Mouse (Mus musculus): ENCODE measurements at regions not wholly inside any gene's neighbourhood (a gene's known extent, or its start where the extent isn't known, plus 50 kb on each side); places are given as distances from the start of the nearest gene placed in this dataset.

GRCm38 (mm10) chr12:5810009-5810408, 434.5 kb upstream of the Klhl29 start:
- Histone ChIP-seq H3K9me3 (ENCODE audit: control insufficient read depth) (no peaks in the 10 kb centered on the region), H3K9ac (ENCODE audit: low read depth, low read length) (no peak overlapping the region), H3K27ac (ENCODE audit: low read depth, low read length) (no peak overlapping the region), H3K36me3 (ENCODE audit: control insufficient read depth, insufficient read depth) (no peaks in the 10 kb centered on the region), H3K4me2 (replicated peaks; ENCODE audit: low read depth) (no peak overlapping the region), H3K27me3 (replicated peaks; ENCODE audit: control insufficient read depth, insufficient read depth, low read length) (no peaks in the 10 kb centered on the region), H3K4me3 (ENCODE audit: low read depth, low read length) (no peak overlapping the region), H3K4me1 (replicated peaks; ENCODE audit: control insufficient read depth, insufficient read depth, low read length) (no peaks in the 10 kb centered on the region)
- no peak for ATAC-seq
- no peak for TF ChIP-seq CTCF (IDR thresholded peaks at IDR 0.05; ENCODE audit: low read depth)
- 63% methylated on average over 4 of the region's 4 CpGs for WGBS

GRCm38 (mm10) chr12:5807996-5808886, 432.8 kb upstream of the Klhl29 start:
- Histone ChIP-seq H3K27me3 (replicated peaks; ENCODE audit: control insufficient read depth, insufficient read depth, low read length) (no peaks in the 10 kb centered on the region), H3K27ac (ENCODE audit: low read depth, low read length) (no peak overlapping the region), H3K4me1 (replicated peaks; ENCODE audit: control insufficient read depth, insufficient read depth, low read length) (no peaks in the 10 kb centered on the region), H3K9ac (ENCODE audit: low read depth, low read length) (no peak overlapping the region), H3K4me3 (ENCODE audit: low read depth, low read length) (no peak overlapping the region), H3K9me3 (ENCODE audit: control insufficient read depth) (no peaks in the 10 kb centered on the region), H3K36me3 (ENCODE audit: control insufficient read depth, insufficient read depth) (no peaks in the 10 kb centered on the region), H3K4me2 (replicated peaks; ENCODE audit: low read depth) (no peak overlapping the region)
- 21% methylated on average over 18 of the region's 18 CpGs for WGBS
- TF ChIP-seq CTCF (IDR thresholded peaks at IDR 0.05; ENCODE audit: low read depth): no peak
- ATAC-seq: no peak

DNA sequence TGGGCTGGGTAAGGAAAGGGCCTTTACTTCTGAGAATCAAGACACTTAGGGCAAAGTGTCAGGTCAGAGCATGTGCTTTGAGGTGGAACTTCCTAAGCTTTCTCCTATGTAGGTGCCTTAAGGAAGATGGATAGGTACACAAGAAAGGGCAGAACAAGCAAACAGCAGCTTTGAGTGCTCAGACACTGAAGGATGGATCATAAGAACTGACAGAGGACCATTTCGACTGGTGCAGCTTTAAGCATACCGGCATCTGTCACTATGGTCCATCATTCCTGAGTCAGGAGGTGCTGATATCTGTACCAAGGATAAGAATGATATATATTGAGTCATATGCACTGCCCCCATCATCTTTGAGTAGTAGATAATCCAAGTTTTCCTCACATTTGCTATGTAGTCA, 430.2 kb upstream of the Klhl29 start:
- Histone ChIP-seq H3K4me1 (replicated peaks; ENCODE audit: control insufficient read depth, insufficient read depth, low read length) (no peaks in the 10 kb centered on the region), H3K4me3 (ENCODE audit: low read depth, low read length) (no peak overlapping the region), H3K27me3 (replicated peaks; ENCODE audit: control insufficient read depth, insufficient read depth, low read length) (no peaks in the 10 kb centered on the region), H3K9ac (ENCODE audit: low read depth, low read length) (no peak overlapping the region), H3K9me3 (ENCODE audit: control insufficient read depth) (no peaks in the 10 kb centered on the region), H3K36me3 (ENCODE audit: control insufficient read depth, insufficient read depth) (no peaks in the 10 kb centered on the region), H3K4me2 (replicated peaks; ENCODE audit: low read depth) (no peak overlapping the region), H3K27ac (ENCODE audit: low read depth, low read length) (no peak overlapping the region)
- TF ChIP-seq CTCF (IDR thresholded peaks at IDR 0.05; ENCODE audit: low read depth): no peak
- WGBS: 73% methylated on average over 2 of the region's 2 CpGs
- ATAC-seq: no peak

DNA sequence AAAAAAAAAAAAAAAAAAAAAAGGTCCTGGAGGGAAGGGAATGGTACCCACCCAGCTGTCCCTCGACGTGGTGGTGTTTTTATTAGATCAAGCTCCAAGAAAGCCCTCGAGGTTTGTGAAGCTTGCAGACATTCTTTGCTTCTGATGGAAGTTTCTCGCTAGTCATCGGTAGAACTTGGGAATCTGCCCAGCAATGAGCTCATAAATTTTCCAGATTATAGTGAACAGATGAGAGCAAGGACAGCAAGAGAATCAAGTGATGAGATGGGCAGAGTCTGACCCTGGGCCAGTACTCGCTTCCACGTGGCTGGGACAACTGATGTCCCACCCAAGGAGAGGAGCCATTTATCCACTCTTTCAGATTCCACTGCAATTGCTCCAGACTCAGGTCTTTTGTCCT, 417.6 kb upstream of the Klhl29 start:
- 66% methylated on average over 7 of the region's 7 CpGs for WGBS

DNA sequence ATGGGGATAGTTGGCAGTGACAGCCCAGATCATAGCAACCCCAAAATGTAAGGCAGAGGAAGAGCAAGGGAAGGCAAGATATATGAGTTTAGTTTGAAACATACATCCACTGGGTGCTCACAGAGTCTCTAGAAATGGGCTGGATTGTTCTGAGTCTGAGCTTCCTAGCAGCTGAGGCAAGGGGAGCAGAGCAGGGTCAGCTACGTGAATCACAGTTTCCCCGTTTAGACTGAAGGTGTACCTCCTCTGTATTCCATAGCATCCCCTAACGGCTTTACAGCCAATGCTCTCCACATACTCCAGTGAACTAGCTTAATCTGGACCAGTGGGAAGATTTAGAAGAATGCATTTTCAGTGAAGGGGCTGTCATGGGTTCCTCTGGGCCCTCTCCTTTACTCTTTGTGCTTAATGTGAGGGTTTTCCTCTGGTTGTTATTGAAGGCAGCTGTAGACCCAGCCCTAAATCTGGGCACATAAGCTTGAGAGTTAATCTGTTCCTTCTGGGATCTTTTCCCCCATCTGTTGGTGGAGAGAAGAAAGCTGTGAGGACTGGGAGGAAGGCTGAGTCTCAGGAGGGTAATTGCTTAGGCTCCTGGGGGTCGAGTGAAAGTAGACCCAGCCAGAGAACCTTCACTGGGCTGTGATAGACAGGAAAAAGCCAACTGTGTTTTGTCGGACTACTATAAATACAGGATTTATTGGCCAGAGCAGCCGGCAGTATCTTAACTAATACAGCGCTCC, 411.8 kb upstream of the Klhl29 start:
- H3K4me1 ChIP-seq (replicated peaks; ENCODE audit: control insufficient read depth, insufficient read depth, low read length): no peaks in the 10 kb centered on the region
- H3K9me3 ChIP-seq (ENCODE audit: control insufficient read depth): no peaks in the 10 kb centered on the region
- H3K36me3 ChIP-seq (ENCODE audit: control insufficient read depth, insufficient read depth): no peaks in the 10 kb centered on the region
- H3K4me2 ChIP-seq (replicated peaks; ENCODE audit: low read depth): no peak overlapping the region
- TF ChIP-seq CTCF (IDR thresholded peaks at IDR 0.05; ENCODE audit: low read depth): no peak
- no peak overlapping the region for H3K9ac ChIP-seq (ENCODE audit: low read depth, low read length)
- no peak for ATAC-seq
- no peaks in the 10 kb centered on the region for H3K27me3 ChIP-seq (replicated peaks; ENCODE audit: control insufficient read depth, insufficient read depth, low read length)
- WGBS: 64% methylated on average over 7 of the region's 7 CpGs
- no peak overlapping the region for H3K27ac ChIP-seq (ENCODE audit: low read depth, low read length)
- no peak overlapping the region for H3K4me3 ChIP-seq (ENCODE audit: low read depth, low read length)

More for the DNA sequence above, 417.6 kb upstream of the Klhl29 start:
- no peak overlapping the region for H3K4me2 ChIP-seq (replicated peaks; ENCODE audit: low read depth)
- H3K36me3 ChIP-seq (ENCODE audit: control insufficient read depth, insufficient read depth): no peaks in the 10 kb centered on the region
- no peak overlapping the region for H3K27ac ChIP-seq (ENCODE audit: low read depth, low read length)
- no peaks in the 10 kb centered on the region for H3K9me3 ChIP-seq (ENCODE audit: control insufficient read depth)
- no peak overlapping the region for H3K9ac ChIP-seq (ENCODE audit: low read depth, low read length)
- no peaks in the 10 kb centered on the region for H3K27me3 ChIP-seq (replicated peaks; ENCODE audit: control insufficient read depth, insufficient read depth, low read length)
- ATAC-seq: no peak
- H3K4me1 ChIP-seq (replicated peaks; ENCODE audit: control insufficient read depth, insufficient read depth, low read length): no peaks in the 10 kb centered on the region
- H3K4me3 ChIP-seq (ENCODE audit: low read depth, low read length): no peak overlapping the region
- TF ChIP-seq CTCF (IDR thresholded peaks at IDR 0.05; ENCODE audit: low read depth): no peak

- Histone ChIP-seq H3K27me3 (replicated peaks; ENCODE audit: control insufficient read depth, insufficient read depth, low read length) (no peaks in the 10 kb centered on the region), H3K27ac (ENCODE audit: low read depth, low read length) (no peak overlapping the region), H3K9me3 (ENCODE audit: control insufficient read depth) (no peaks in the 10 kb centered on the region), H3K36me3 (ENCODE audit: control insufficient read depth, insufficient read depth) (no peaks in the 10 kb centered on the region), H3K4me1 (replicated peaks; ENCODE audit: control insufficient read depth, insufficient read depth, low read length) (no peaks in the 10 kb centered on the region), H3K4me3 (ENCODE audit: low read depth, low read length) (no peak overlapping the region), H3K4me2 (replicated peaks; ENCODE audit: low read depth) (no peak overlapping the region), H3K9ac (ENCODE audit: low read depth, low read length) (no peak overlapping the region)
- no peak for TF ChIP-seq CTCF (IDR thresholded peaks at IDR 0.05; ENCODE audit: low read depth)
- no peak for ATAC-seq
- WGBS: 83% methylated on average over 3 of the region's 3 CpGs
These were observed 405.8 kb upstream of the Klhl29 start for GRCm38 (mm10) chr12:5781276-5781675.

Measured in intestine, postnatal 0 days (tissue).